Mouse (Mus musculus) kidney, postnatal 25 days (tissue): ENCODE results near the gene Phf2.

ENCODE experiments used
- DNase-seq, 2 experiments: peaks; one replicate each; pipeline ENCODE4 v3.0.0; 2021; ENCODE audit warnings: mixed read lengths in 2 of 2

Gene Phf2

GRCm38 (mm10) chr13:48802181-48802580 is 68.7 kb downstream of the Phf2 start:
- DNase-seq, result peak in 1 of 2 experiments; percentile 30

GRCm38 (mm10) chr13:48800850-48801546 is 69.9 kb downstream of the Phf2 start:
- peak; percentile 75 to 76 for DNase-seq

GRCm38 (mm10) chr13:48798256-48798771 is 72.6 kb downstream of the Phf2 start:
- peak in 1 of 2 experiments; percentile 28 for DNase-seq

- no peak for DNase-seq
Observed at GRCm38 (mm10) chr13:48796906-48797305, 74.0 kb downstream of the Phf2 start.

- DNase-seq, result no peak
Observed at GRCm38 (mm10) chr13:48795711-48796110, 75.2 kb downstream of the Phf2 start.

- no peak for DNase-seq
Observed at GRCm38 (mm10) chr13:48784594-48785298, 86.2 kb downstream of the Phf2 start.

GRCm38 (mm10) chr13:48784151-48784550 is 86.8 kb downstream of the Phf2 start:
- no peak for DNase-seq

- DNase-seq, result peak; percentile 53 to 76
Observed at GRCm38 (mm10) chr13:48782727-48783725, 87.9 kb downstream of the Phf2 start.

GRCm38 (mm10) chr13:48780345-48781010 is 90.4 kb downstream of the Phf2 start:
- no peak for DNase-seq

- no peak for DNase-seq
Observed at GRCm38 (mm10) chr13:48779592-48780344, 91.2 kb downstream of the Phf2 start.

- DNase-seq, result no peak
Observed at GRCm38 (mm10) chr13:48778138-48778537, 92.8 kb downstream of the Phf2 start.

GRCm38 (mm10) chr13:48774506-48774905 is 96.4 kb downstream of the Phf2 start:
- no peak for DNase-seq

GRCm38 (mm10) chr13:48768109-48768508 is 102.8 kb downstream of the Phf2 start:
- no peak for DNase-seq

- no peak for DNase-seq
Observed at GRCm38 (mm10) chr13:48763701-48764245, 107.1 kb downstream of the Phf2 start.

- no peak for DNase-seq
Observed at GRCm38 (mm10) chr13:48760855-48761436, 110.0 kb downstream of the Phf2 start.

GRCm38 (mm10) chr13:48756769-48757168 is 114.2 kb downstream of the Phf2 start:
- no peak for DNase-seq
